Mouse (Mus musculus) lung, embryonic 14.5 days (tissue): ENCODE results near the gene Nrl. TPM values are rescaled to one million over a fixed set of nuclear protein-coding genes. Genes with fewer than 3 reads are reported as not detected.

ENCODE experiments used
- ATAC-seq: fragments of 200-750 bp; cut with Nextera tagmentation; 2 replicates; pipeline ENCODE4 v1.8.0; 2017; ENCODE audit warnings: mild to moderate bottlenecking, moderate TSS enrichment, moderate library complexity; ENCODE audit not compliant: insufficient read depth
- DNase-seq: peaks from one replicate; pipeline ENCODE4 v3.0.0-alpha.2; 2015
- H3K27ac ChIP-seq: fragments of 300-500 bp; sonication (generic); 2 replicates; pipeline ENCODE4 v1.5.1; 2014; ENCODE audit warnings: low read depth, mild to moderate bottlenecking, moderate library complexity
- H3K27me3 ChIP-seq: fragments of 300-500 bp; sonication (generic); 2 replicates; pipeline ENCODE4 v1.6.1; 2014; ENCODE audit warnings: low read length, control low read depth; ENCODE audit not compliant: insufficient read depth
- H3K36me3 ChIP-seq: fragments of 300-500 bp; sonication (generic); 2 replicates; pipeline ENCODE4 v1.6.1; 2014; ENCODE audit warnings: control low read depth; ENCODE audit not compliant: insufficient read depth
- H3K4me1 ChIP-seq: fragments of 300-500 bp; sonication (generic); 2 replicates; pipeline ENCODE4 v1.6.1; 2014; ENCODE audit warnings: antibody characterized with exemption, control low read depth; ENCODE audit not compliant: insufficient read depth
- H3K4me2 ChIP-seq: fragments of 300-500 bp; sonication (generic); 2 replicates; pipeline ENCODE4 v1.6.1; 2014; ENCODE audit warnings: mild to moderate bottlenecking
- H3K4me3 ChIP-seq: fragments of 300-500 bp; sonication (generic); 2 replicates; pipeline ENCODE4 v1.5.1; 2014; ENCODE audit warnings: low read depth, low read length
- H3K9ac ChIP-seq: fragments of 300-500 bp; sonication (generic); 2 replicates; pipeline ENCODE4 v1.6.1; 2014
- H3K9me3 ChIP-seq: fragments of 300-500 bp; sonication (generic); 2 replicates; pipeline ENCODE4 v1.6.1; 2016; ENCODE audit warnings: low read depth, low read length, control low read depth
- CTCF ChIP-seq: IDR thresholded peaks from 2 replicates; pipeline ENCODE4 v1.5.1; 2016; ENCODE audit warnings: antibody characterized with exemption, low read depth
- WGBS: fragments of 180-500 bp; shearing (Covaris S2); extraction: QIAGEN DNeasy Blood & Tissue Kit; methylation state at CpG from one replicate; pipeline ENCODE4 v1.1.7; 2014; 5-methylcytosine and 5-hydroxymethylcytosine counted together
- polyA plus RNA-seq: library from polyadenylated mRNA; unstranded; fragments of >200 nt; fragmentation: Nextera tagmentation; extraction: Ambion mirVana; gene quantifications from 2 replicates; pipeline ENCODE4 v1.2.1, GENCODE M21; 2014

The Nrl gene
- polyA plus RNA-seq, 1 experiment from 2014 or later = not detected

- no peaks in the 10 kb centered on the region for H3K27me3 ChIP-seq
- H3K36me3 ChIP-seq = peaks cover 30% of the 10 kb centered on the region
- peak within 1 kb of the TSS; percentile 68 for H3K9ac ChIP-seq
- H3K4me1 ChIP-seq = peaks cover 4% of the 10 kb centered on the region; the same call in 1 of the 2 replicates
- H3K9me3 ChIP-seq = no peaks in the 10 kb centered on the region
- TF ChIP-seq CTCF = no peak
- peak within 1 kb of the TSS; percentile 75 for H3K4me2 ChIP-seq
- DNase-seq (peak; percentile 97), ATAC-seq (peak; percentile 97)
- H3K4me3 ChIP-seq = peak within 1 kb of the TSS; percentile 65
- peak within 1 kb of the TSS; percentile 95 for H3K27ac ChIP-seq
- WGBS = under 1% methylated on average over 32 of the region's 32 CpGs
These were observed 15.4 kb upstream of the Nrl start, which contains the start of gene Pck2 for GRCm38 (mm10) chr14:55540067-55540786. Gene Pck2, plus strand, starts transcription at chr14:55540266.

GRCm38 (mm10) chr14:55536116-55536745 is 11.4 kb upstream of the Nrl start:
- no peaks in the 10 kb centered on the region for H3K36me3 ChIP-seq
- H3K4me3 ChIP-seq = no peak overlapping the region
- peak; percentile 67 for DNase-seq
- no peaks in the 10 kb centered on the region for H3K27me3 ChIP-seq
- TF ChIP-seq CTCF = peak; percentile 86
- H3K9me3 ChIP-seq = no peaks in the 10 kb centered on the region
- no peak overlapping the region for H3K27ac ChIP-seq
- ATAC-seq = no peak
- H3K4me2 ChIP-seq = no peak overlapping the region
- H3K9ac ChIP-seq = no peak overlapping the region
- 31% methylated on average over 6 of the region's 6 CpGs for WGBS
- H3K4me1 ChIP-seq = 0 out of 2 replicates have a peak, but pooled peaks cover under 1% of the 10 kb centered on the region

GRCm38 (mm10) chr14:55527940-55528339 is 3.2 kb upstream of the Nrl start:
- H3K4me3 ChIP-seq = no peak overlapping the region
- WGBS = 23% methylated on average over 3 of the region's 3 CpGs
- TF ChIP-seq CTCF = peak; percentile 40; the same call in 1 of the 2 replicates
- H3K4me2 ChIP-seq = no peak overlapping the region
- H3K9ac ChIP-seq = no peak overlapping the region
- H3K9me3 ChIP-seq = no peaks in the 10 kb centered on the region
- no peak for ATAC-seq
- no peak overlapping the region for H3K27ac ChIP-seq
- no peaks in the 10 kb centered on the region for H3K36me3 ChIP-seq
- DNase-seq = peak; percentile 72
- no peaks in the 10 kb centered on the region for H3K4me1 ChIP-seq
- H3K27me3 ChIP-seq = no peaks in the 10 kb centered on the region; the same call in 1 of the 2 replicates

DNA sequence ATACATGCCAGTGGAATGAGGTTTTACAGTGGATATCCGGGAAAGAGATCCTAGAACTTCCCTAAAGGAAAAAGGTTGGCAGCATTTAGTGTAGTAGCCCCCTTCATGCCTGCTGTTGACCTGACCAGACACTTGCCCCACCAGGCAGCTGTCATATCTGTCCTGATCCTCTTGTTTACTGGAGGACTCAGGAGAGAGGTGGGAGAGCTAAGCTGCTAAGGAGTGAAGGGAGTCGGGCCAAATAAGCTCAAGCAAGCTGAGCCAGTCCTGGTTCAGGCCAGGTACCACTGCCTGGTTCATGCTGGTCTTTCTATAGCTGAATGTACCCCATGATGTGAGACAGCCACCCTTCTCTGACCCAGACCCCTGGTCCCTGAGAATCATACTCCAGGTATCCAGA is 1.9 kb upstream of the Nrl start:
- H3K9ac ChIP-seq = no peak overlapping the region
- H3K4me1 ChIP-seq = no peaks in the 10 kb centered on the region
- TF ChIP-seq CTCF = no peak
- H3K9me3 ChIP-seq = no peaks in the 10 kb centered on the region
- H3K4me3 ChIP-seq = no peak overlapping the region
- no peak overlapping the region for H3K27ac ChIP-seq
- no peak overlapping the region for H3K4me2 ChIP-seq
- no peak for ATAC-seq
- peaks cover 7% of the 10 kb centered on the region for H3K27me3 ChIP-seq
- WGBS = 66% methylated on average over 2 of the region's 2 CpGs
- no peak for DNase-seq
- H3K36me3 ChIP-seq = no peaks in the 10 kb centered on the region

DNA sequence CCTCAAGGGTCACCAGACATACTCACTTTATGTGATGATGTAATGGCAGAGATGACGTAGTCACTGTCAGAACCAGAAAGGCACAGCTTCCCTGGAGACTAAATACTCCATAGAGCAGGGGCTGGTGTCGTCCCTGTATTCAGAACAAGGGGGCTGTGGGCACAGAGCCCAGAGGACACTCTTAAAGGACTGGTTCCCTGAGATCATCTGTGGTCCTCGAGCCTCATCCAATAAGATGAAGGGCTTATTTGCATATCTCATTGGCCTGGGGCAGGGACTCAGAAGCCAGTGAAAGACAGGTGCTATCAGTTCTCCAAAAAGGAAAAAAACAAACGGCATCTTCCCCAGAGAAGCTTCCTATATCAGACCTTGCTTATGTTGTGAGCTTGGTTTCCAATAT is 719 bp downstream of the Nrl start:
- WGBS = 41% methylated on average over 4 of the region's 4 CpGs
- peaks cover 28% of the 10 kb centered on the region for H3K27me3 ChIP-seq
- no peak for ATAC-seq
- H3K4me1 ChIP-seq = no peaks in the 10 kb centered on the region
- no peak overlapping the region for H3K9ac ChIP-seq
- no peak overlapping the region for H3K27ac ChIP-seq
- no peaks in the 10 kb centered on the region for H3K36me3 ChIP-seq
- no peaks in the 10 kb centered on the region for H3K9me3 ChIP-seq
- H3K4me3 ChIP-seq = no peak overlapping the region
- no peak overlapping the region for H3K4me2 ChIP-seq
- no peak for TF ChIP-seq CTCF
- DNase-seq = no peak

GRCm38 (mm10) chr14:55520451-55521361 is 4.1 kb downstream of the Nrl start:
- WGBS = under 1% methylated on average over 61 of the region's 61 CpGs
- no peaks in the 10 kb centered on the region for H3K9me3 ChIP-seq
- DNase-seq = peak; percentile 62
- peaks cover 28% of the 10 kb centered on the region for H3K27me3 ChIP-seq
- no peaks in the 10 kb centered on the region for H3K36me3 ChIP-seq
- H3K4me3 ChIP-seq = peak overlapping the region; percentile 45
- peak overlapping the region; percentile 38 for H3K9ac ChIP-seq
- H3K4me2 ChIP-seq = peak overlapping the region; percentile 92
- H3K27ac ChIP-seq = no peak overlapping the region
- ATAC-seq = peak; percentile 61; the same call in 1 of the 2 replicates
- TF ChIP-seq CTCF = 0 out of 2 replicates have a peak, but pooled peaks have one; percentile 24
- H3K4me1 ChIP-seq = no peaks in the 10 kb centered on the region
